Mouse (Mus musculus): ENCODE measurements around the gene Itga8. TPM values are rescaled to one million over a fixed set of nuclear protein-coding genes. Genes with fewer than 3 reads are reported as not detected.

Itga8 gene
- total RNA-seq, 2 experiments from 2014 or later = 20.1 to 23.8 TPM

DNA sequence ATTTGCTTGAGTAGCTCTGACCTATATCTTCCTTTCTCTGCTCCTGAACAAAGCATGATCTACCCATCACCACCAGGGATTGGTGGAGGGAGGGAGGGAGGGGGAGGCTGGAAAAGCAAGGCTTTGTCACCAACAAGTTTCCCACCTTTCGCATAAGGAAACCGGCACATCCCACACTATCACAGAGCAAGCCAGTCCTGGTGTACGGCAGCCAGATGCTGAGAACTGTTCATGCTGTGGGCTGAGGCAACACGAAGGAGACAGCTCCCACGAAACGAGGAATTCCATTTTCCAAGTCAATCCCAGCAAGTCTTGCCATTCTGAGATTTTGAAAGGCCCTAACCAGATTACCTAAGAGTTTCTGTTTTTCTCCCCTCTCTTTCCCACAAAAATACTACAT, 6.6 kb downstream of the Itga8 start:
- DNase-seq (ENCODE audit: low spot score in 2 of 2) = no peak

DNA sequence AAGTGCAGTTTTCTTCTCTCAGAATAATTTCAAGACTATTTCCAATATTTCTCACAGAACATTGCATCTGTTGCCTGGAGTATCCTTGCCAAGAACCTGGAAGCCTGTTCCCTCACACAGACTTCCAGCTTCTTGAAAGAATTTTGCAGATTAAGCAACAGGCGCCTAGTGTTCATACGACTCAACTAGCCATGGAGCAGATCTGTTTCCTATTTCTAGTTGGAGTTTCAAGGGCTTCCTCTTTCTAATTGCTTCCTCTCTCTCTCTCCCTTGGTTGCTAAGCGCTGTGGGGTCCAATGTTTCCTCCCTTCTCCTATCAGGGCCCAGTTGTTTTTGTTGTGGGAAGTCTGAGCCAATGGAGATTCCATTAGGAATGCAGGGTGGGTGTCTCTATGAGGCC, 7.7 kb downstream of the Itga8 start:
- peak in 1 of 2 experiments; percentile 73 for DNase-seq (ENCODE audit: low spot score in 2 of 2)

DNA sequence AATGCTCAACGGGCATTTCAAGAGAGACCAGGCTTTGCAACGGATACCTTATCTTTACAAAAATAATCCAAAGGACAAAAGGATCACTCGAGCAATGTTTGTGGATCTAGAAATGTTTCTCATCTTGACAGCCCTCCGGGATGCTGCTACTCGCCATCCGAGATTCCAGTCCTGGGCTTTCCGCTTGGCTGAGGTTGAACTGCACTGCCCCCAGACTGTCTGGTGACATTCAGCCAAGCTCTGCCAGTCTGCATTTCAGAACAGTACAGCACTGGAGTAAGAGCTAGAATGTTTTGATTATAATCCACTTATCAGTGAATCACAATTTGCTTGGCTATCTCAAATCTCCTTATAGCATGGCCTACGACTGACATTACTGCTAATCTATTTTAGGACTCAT, 8.3 kb downstream of the Itga8 start:
- peak in 1 of 2 experiments; percentile 64 for DNase-seq (ENCODE audit: low spot score in 2 of 2)

DNA sequence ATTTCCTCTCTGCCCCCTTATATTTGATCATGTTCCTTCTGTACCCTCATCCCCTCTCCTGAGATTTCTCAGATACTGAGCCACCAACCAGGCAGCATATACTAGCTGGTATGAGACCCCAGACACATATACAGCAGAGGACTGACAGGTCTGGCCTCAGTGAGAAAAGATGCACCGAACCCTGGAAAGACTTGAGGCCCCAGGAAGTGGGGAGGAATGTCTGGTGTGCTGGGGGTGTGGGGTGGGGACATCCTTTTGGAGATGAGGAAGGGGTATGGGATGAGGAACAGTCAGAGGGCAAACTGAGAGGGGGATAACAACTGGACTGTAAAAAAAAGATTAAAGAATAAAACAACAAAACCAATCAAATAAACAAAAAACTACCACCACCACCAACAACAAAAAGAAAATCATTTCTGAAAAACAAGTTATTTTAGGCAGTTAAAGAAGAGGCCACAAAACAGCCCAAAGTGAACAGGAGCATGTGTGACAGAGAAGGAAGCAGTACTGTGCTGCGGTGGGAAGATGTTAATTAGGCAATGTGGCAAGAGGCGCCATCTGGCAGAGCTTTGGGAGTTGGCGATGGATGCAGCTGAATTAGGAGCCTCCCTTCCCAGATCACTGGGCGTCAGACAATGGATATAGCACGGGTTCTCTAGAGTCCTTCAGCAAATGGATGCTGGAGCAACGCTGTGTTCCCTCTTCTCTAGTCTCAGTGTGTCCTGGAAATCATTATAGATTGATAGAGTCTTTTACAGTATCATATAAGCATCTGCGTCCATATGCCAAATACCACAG, 9.5 kb downstream of the Itga8 start:
- peak; percentile 83 to 93 for DNase-seq (ENCODE audit: low spot score in 2 of 2)

DNA sequence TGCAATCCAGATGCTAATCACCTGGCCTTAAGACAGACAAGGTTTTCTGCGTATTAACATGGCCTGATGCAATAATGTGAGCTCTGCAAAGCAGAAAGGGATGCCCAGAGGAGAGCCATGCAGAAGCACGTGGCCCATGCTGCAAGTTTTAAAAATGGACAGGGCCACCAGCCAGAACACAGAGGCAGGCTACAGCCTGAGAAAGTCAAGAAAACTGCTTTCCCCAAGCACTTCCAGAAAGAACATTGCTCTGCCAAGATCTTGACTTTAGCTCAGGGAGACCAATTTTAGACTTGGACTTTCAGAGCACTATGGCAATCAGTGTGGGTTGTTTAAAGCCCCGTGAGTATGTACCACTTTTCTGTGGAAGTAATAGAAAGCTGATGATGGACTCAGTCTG, 11.5 kb downstream of the Itga8 start:
- no peak for DNase-seq (ENCODE audit: low spot score in 2 of 2)

DNA sequence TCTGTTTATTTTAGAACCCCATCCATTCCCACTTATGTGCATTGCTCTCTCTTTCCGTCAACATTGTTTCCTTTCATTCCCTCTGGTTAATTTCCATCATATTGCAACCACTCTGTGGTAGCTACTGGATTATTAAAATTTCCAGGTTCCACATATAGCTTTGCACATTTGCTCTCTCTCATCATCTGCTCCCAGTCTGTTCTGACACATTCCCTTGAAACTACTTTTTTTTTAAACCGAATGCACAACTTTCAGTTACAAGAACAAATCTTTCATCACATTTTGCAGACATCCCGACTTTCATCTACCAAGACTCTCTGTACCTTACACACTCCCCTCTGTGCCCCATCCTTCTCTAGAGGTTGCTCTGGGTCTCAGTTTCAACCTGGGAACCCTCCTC, 13.9 kb downstream of the Itga8 start:
- peak in 1 of 2 experiments; percentile 57 for DNase-seq (ENCODE audit: low spot score in 2 of 2)

DNA sequence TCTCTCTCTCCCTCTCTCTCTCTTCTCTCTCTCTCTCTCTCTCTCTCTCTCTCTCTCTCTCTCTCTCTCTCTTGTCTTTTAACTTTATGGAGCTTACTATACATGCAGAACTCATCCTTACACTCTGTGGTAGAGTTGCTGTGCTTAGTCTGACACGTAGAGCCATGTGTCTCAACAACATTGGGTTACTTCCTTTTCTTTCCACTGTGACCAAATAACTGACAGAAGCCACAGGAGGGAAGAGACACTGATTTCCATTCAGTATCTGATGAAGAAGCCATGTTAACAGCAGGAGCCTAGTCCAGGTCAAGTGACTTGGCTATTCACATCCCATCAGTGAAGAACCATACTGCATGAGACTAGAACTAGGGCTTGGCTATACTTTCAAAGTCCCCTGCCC, 21.1 kb downstream of the Itga8 start:
- no peak for DNase-seq (ENCODE audit: low spot score in 2 of 2)

DNA sequence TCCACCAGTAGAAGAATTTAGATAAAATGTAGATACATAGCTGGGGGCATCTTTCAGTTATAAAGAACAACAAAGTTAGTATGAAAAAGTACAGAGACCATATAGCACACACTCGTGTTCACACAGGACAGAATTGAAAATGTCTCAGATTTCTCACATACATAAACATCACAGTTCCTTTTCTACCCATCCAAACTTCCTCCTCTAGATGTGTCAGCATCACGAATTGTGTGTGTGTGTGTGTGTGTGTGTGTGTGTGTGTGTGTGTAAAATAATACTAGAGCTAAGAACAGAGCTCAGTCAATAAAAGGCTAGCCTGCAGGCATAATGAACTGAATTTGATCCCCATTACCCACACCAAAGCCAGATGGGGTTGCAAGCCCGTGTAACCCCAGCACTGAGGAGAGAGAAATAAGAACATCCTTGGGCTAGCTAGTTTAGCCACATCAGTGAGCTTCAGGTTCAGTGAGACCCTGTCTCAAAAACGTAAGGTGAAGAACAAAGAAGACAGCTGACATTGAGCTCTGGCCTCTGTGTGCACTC, 22.6 kb downstream of the Itga8 start:
- DNase-seq (ENCODE audit: low spot score in 2 of 2) = no peak

DNA sequence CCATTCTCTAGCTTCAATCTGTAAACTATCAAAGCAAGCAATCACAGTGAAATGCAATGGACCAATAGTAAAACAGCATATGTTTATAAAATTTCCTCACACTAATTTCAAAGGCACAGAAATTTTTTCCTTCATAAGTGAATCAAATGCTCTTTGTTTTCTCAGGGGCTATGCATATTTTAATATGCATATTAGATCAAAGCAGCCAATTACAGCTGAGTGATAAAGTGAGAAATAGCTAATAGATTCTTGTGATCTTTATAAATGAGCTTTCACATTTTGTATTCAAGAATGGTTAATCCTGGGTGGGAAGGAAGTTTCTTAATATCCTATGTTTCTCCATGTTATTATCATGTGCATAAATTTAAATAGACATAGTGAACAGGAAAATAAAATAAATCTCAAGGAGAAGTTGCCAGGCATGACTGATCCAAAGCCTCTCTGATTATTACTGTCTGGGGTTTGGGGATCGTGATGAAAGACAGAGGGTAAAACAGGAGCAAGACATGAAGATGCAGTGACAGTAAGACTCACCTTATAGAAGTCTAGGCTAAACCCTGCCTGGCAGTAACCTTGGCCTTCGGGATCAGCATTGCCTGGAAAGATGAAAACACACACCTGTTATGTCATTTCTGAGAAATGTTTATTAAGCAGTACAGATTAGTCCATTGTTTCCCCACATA, 44.9 kb downstream of the Itga8 start:
- DNase-seq (ENCODE audit: low spot score in 2 of 2) = no peak

DNA sequence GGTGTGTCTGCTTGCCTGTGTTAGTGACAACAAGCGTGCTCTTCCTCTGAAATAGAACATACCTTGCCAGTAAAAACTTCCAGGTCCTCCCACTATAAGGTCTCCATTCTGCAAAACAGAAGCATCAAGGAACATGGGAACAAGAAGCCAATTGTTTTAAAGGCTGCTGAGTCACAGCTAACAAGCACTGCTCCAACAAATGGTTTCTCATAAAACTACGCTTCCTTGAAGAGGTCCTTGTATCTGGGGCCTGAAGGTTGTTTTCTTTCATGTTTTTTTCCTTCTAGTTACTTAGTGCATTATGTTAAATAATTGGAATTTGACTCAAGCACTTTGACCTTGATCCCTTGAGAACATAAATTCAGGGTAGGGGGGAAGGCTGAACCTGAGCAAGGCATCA, 45.8 kb downstream of the Itga8 start:
- DNase-seq (ENCODE audit: low spot score in 2 of 2) = no peak

DNA sequence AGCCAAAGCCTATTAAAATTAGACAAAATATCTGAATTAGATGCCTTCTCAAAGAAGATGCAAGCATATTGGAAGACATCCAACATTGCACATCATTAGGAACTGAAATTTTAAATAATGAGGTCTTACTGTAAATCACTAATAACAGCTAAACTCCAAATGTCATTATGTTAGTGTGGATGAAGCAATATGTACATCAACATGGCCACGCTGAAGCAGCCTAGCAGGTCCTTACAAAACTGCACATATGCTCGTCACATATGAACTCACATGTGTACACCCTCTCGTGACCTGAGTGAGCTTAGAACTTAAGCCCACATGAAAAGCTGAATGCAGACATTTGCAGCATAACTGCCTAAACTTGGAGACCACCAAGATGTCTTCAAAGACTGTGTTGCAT, 66.4 kb downstream of the Itga8 start:
- DNase-seq (ENCODE audit: low spot score in 2 of 2) = no peak

DNA sequence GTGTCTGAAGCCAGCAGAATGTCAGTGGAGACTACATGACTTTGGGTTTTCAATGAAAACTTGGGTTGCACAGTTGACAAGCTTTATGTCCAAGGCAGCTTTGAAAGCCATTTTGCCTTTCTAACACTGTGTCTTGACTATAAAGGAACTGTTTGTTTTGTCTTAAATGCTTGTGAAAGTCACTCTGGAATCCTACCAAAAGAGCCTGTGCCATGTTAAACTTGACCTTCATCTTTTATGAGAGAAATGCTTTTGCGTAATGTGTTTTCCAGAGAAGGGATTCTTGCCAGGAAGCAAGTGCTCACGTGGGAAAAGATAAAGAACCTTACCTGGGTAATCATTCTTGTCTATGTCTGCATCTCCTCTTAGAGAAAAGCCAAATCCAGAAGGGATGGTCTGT, 72.0 kb downstream of the Itga8 start:
- DNase-seq (ENCODE audit: low spot score in 2 of 2) = no peak

DNA sequence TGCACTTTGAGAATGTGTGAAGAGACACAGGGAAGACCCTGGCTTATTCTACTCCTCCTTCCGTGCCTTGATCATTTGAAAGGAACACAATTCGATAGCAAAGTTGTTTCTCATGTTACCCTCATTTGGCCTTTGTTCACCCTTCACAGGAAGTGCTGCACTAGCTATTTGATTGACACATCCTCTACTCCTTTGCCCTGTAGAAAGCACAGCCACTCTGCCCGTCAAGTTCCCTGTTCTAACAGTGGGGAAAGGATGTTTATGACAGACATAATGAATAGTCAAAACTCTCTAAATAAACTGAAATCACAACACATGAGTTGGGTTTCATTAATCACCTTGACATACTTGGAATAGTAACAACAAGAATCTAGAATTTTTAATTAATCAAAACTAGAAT, 73.4 kb downstream of the Itga8 start:
- DNase-seq (ENCODE audit: low spot score in 2 of 2) = no peak

DNA sequence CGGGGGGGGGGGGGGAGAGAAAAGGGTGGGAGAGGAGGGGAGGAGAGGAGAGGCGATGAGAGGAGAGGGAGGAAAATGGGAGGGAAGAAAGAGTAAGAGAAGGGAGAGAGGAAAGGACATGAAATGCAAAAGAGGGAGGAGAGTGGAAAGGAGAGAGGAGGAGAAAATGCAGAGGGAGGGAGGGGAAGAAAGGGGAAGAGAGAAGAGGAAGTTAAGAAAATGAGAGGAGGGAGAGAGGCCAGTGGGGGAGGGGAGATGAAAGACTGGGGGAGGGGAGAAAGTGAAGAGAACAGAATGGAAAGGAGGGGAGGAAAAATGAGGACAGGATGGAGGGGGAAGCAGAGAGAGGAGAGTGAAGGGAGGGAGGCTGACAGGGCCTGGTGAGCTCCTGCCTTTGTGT, 74.5 kb downstream of the Itga8 start:
- DNase-seq (ENCODE audit: low spot score in 2 of 2) = no peak

DNA sequence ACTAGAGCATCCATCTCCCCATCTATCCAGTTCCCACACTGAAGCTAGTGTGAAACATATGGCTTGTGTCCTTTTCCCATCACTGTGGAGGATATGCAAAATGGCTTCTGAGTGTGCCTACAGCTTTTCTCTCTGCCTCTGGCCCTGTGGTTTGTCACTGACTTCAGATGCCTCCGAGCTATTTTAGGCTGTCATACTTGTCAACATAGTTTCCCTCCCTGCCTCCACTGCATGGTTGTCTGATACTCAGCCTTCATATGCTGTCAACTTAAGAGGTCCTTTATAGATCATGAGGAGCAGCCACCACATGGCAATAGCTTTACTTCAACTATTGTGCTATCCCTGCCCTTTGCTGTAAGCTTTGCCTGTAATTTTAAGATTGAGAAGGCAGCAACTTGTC, 75.4 kb downstream of the Itga8 start:
- no peak for DNase-seq (ENCODE audit: low spot score in 2 of 2)

DNA sequence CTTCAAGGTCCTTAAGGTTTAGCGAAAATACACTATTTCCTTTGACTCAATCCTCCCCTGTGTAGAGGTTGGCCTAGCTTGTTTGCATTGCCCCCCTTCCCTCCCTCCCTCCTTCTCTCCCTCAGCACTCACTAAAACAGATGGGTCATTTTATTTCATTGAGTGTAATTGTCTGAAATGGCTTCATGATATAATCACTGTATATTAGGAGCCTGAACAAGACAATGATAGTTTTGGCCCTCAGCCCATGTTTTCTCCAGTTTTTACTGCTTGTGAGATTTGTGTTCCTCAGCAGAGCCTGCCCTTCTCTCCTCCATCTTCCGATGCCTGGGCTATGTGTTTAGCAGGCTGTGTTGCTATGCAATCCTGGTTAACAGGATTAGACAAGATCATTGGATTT, 80.1 kb downstream of the Itga8 start:
- DNase-seq (ENCODE audit: low spot score in 2 of 2) = no peak

DNA sequence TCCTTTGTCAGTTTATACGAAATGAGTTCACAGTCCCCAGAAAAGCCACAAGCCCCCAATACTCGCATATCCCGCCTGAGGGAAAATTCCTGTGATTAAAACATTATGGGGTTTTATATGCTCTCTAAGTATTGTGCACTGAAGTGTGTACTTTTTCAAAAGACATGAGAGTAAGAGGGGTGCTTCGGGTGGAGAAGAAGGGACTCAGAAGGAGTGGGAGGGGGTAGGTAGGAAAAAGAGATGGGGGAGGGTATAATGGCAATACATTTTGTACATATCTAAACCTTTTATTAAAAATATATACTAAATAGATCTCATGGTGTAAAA, 88.3 kb downstream of the Itga8 start:
- no peak for DNase-seq (ENCODE audit: low spot score in 2 of 2)

DNA sequence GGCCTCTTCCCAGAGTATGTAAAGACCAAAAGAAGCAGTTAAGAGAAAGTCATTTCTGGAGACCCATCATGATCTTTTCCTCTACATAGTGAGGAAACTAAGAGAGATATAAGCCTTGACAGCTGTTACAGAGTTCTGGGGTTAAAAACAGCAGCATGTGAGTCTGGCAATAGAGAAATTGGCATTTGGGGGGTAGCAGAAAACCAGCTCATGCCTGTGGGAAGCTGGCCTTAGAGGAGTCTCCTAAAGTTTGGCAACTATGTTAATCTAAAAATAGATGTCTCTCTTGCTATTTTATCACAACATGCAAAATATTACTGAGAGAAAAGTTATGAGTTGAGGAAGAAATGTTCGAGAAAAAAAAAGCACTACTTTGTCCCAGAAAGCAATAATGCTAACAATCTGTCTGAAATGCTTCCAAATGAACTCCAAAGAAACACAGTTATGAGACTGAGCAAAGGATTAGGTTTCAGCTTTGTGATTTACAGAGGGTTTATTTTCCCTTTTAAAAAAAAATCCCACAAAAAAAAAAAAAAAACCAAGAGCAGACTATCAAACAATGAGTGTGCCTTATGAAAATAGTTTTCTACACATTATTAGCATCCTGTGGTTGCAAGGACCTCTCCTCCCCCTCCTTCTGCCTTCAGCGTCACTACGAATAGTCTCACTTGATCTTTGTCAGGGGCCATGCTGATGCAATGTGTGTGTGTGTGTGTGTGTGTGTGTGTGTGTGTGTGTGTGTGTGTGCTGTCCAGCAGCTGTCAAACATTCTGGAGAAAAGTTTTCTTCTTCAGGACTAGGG, 88.9 kb downstream of the Itga8 start:
- no peak for DNase-seq (ENCODE audit: low spot score in 2 of 2)

DNA sequence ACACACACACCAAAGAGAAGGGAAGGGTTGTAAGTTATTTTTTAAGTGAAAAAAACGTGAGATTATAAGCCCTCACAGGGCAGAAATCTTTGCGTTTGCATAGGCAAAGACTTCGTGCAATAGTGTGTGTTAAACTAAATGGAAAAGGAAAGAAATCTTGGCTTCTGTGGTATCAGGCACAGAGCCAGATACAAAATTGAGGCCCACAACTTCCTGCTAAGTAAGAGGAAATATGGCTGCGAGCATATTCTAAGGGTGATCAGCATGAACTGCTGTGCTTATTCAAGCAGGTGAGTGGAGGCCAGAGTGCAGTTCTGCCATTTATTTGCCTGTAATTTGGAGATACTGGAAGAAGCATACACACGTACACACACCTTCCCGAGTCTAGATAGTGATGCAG, 93.6 kb downstream of the Itga8 start:
- DNase-seq (ENCODE audit: low spot score in 2 of 2) = no peak

DNA sequence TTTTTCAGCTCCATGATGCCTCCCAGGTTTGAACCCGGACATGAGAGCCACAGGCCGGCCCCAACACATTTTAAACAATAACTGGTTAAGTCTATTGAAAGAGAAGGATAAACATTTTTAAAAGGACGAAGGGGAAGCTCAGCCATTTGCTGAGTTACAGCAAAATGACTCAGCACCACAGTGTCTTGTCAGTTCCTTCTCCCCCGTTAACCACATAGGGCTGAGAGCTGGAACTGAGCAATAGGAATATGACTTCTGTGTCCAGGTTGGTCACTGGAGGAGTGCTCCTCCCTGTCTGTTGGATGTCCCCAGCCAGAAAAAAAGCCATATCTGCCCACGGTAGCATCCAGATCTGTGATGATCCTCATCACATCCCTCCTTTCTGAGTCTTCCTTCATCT, 95.4 kb downstream of the Itga8 start:
- no peak for DNase-seq (ENCODE audit: low spot score in 2 of 2)

DNA sequence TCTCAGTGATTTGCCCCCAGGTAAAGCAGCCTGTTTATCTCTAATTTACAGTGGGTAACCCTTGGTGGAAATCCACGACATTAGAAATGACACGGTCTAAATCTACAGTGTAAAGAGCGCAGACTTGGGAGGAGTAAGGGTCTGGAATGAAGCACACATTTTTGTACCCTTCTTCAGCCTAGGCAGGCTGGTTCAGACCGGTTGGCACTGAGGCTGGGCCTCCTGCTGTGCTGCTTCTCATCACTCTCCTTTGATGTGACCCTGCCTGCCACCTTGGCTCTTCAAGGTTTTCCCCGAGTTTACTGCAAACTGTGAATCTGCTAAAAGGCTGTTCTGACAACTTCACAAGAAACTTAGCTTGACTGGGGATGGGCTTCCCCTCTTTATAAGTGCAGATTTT, 95.8 kb downstream of the Itga8 start:
- DNase-seq (ENCODE audit: low spot score in 2 of 2) = no peak

DNA sequence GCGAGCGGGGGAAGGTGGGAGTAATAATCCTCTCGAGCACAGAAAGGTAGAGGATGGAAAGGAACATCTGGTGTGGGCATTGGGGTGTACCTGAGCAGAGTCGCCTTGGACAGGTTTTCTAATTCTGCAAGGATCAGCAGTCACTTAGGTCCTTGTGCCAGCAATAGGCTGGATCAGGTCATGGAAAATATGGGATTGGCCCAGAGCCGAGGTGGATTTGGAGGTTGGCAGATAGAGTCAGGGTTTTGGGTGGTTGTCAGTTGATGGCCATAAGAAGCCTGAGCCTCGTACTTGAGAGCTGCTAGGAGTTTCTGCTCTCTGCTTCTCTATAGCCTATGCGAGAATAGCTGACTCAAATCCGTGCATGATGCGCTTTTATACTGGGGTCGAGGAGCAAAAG, 98.5 kb downstream of the Itga8 start:
- DNase-seq (ENCODE audit: low spot score in 2 of 2) = no peak

All from layer of hippocampus, adult 18-20 months (tissue).